Mouse (Mus musculus): ENCODE measurements around the gene Bloc1s3. TPM values are rescaled to one million over a fixed set of nuclear protein-coding genes. Genes with fewer than 3 reads are reported as not detected.

Gene Bloc1s3
- polyA plus RNA-seq, 1 experiment from 2014 or later = 4.8 TPM

DNA sequence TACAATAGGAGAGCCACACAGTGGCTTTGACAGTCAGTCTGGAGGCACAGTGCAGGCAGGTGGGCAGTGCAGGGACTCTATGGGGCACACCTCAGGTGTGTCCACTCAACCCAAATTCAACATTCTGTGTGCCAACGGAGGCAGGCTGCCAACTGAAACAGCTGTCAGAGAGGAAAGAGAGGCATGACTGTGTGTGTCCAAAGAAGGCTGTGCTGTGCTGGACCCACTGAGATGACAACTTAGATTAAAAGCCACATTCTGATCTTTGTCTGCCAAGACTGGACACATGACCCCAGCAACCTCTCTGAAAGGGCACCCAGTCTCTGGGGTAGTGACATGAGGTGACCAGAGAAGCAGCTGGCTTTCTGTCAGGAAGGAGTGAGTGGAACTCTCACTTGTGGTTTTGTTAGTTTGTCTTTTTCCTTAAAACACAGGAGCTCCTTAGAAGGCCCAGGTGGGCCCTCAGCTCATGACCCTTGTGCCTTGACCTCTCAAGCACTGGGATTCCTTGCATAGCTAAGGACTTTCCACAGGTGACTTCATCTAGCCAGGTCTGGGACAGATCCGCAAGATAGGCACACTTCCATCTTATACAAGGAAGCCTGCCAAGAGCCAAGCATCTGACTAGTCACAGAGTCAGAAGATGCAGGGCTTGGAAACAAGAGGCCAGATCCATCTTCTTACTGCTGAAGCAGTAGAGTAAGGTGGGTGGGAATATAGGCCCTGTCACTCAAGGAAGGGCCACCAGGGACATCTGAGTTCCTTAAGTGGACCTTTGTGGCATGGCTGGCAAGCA is 32.8 kb upstream of the Bloc1s3 start:
- Histone ChIP-seq H3K4me2 (replicated peaks) (no peak overlapping the region), H3K9ac (no peak overlapping the region), H3K27ac (no peak overlapping the region), H3K4me3 (no peak overlapping the region), H3K4me1 (peaks cover 35% of the 10 kb centered on the region), H3K9me3 (replicated peaks) (no peaks in the 10 kb centered on the region), H3K27me3 (no peaks in the 10 kb centered on the region), H3K36me3 (0 out of 2 replicates have a peak, but pooled peaks cover 4% of the 10 kb centered on the region)
- ATAC-seq (ENCODE audit: low FRiP score) = no peak
- 91% methylated on average over 2 of the region's 2 CpGs for WGBS

DNA sequence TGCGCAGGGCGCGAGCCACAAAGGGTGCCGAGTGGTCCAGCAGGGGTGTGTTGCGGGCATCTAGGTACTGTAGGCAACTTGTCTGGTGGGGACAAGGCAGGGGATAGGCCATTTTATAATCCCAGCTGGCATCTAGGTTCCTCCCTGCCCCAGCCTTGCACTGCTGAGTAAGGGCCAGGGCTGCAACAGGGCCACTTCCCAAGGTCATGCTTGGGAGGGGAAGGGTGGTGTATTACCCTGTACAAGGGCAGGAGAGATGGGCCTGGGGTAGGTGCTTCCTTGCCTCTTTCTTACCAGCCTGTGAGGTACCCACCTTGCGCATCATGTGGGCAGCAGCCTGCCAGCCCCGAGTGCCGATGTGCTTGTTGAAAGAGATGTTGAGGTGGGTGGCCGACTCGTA is 26.5 kb upstream of the Bloc1s3 start:
- H3K4me2 ChIP-seq (replicated peaks) = no peak overlapping the region
- peaks cover 58% of the 10 kb centered on the region for H3K36me3 ChIP-seq
- no peak overlapping the region for H3K9ac ChIP-seq
- WGBS = 92% methylated on average over 10 of the region's 10 CpGs
- no peaks in the 10 kb centered on the region for H3K4me1 ChIP-seq
- H3K9me3 ChIP-seq (replicated peaks) = no peaks in the 10 kb centered on the region
- ATAC-seq (ENCODE audit: low FRiP score) = no peak
- H3K27ac ChIP-seq = no peak overlapping the region
- no peak overlapping the region for H3K4me3 ChIP-seq
- no peaks in the 10 kb centered on the region for H3K27me3 ChIP-seq

DNA sequence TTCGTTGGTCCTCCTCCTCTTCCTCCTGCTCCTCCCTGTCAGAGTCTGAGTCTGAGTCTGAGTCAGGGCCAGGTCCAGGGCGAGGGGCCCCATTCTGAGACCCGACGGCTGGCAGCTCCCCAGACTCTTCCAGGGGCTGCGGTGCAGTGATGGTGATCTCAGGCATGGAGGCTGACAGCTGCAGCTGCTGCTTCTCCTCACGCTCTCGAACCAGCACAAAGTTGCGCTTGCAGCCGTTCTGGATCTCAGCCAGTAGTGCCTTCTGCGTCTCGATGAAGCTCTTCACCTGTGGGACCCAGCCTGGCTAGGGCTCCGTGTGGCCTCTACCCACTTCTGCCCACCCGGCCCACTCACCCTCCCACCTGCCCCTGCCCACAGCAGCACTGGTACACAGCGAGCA is 24.1 kb upstream of the Bloc1s3 start:
- H3K4me2 ChIP-seq (replicated peaks) = no peak overlapping the region
- H3K27me3 ChIP-seq = no peaks in the 10 kb centered on the region
- no peak overlapping the region for H3K27ac ChIP-seq
- H3K9ac ChIP-seq = no peak overlapping the region
- H3K4me3 ChIP-seq = no peak overlapping the region
- H3K9me3 ChIP-seq (replicated peaks) = no peaks in the 10 kb centered on the region
- no peaks in the 10 kb centered on the region for H3K4me1 ChIP-seq
- WGBS = 92% methylated on average over 14 of the region's 14 CpGs
- no peak; the same call in 1 of the 2 replicates for ATAC-seq (ENCODE audit: low FRiP score)
- peaks cover 67% of the 10 kb centered on the region for H3K36me3 ChIP-seq

DNA sequence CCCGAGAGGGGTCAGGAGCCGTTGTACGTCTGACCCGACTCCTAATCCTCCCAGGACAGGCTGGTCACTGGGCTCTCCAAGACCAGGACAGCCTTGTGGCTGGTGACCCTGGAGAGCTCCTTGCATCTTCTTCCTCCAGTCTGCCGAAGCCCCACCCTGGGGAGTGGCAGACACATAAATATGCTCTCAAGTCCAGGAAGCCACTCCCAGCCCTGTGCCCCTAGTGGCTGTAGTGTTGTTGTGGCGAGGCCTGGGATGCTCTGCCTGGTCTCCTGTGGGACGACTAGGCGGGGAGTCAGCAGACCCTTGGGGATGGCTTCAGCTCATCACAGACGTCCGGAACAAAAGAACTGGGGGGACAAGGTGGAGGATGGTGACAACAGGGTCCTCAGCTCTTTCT is 22.9 kb upstream of the Bloc1s3 start:
- Histone ChIP-seq H3K27ac (no peak overlapping the region), H3K4me2 (replicated peaks) (no peak overlapping the region), H3K36me3 (peaks cover 64% of the 10 kb centered on the region), H3K4me3 (no peak overlapping the region), H3K4me1 (no peaks in the 10 kb centered on the region), H3K9ac (no peak overlapping the region), H3K27me3 (peaks cover 4% of the 10 kb centered on the region), H3K9me3 (replicated peaks) (no peaks in the 10 kb centered on the region)
- no peak for ATAC-seq (ENCODE audit: low FRiP score)
- WGBS = 78% methylated on average over 10 of the region's 10 CpGs

DNA sequence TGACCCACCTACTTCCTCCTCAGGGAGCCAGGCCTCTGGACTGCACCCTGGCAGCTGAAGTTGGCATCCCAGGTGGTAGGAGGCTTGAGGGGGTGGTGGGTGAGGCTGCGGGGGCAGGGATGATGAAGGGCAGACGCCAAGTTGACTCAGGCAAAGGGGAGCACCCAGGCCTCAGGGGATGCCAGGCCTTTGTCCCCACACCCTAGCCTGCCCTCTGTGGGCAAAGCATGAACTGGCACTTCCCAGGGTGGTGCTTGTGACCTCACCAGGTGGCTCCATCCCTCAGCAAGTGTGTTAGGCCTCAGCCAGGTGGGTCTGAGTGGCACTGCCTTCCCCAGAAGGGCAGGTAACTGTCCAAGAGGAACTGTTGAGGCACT is 16.9 kb upstream of the Bloc1s3 start:
- Histone ChIP-seq H3K36me3 (peaks cover 14% of the 10 kb centered on the region), H3K9ac (no peak overlapping the region), H3K4me3 (no peak overlapping the region), H3K4me1 (peaks cover 23% of the 10 kb centered on the region), H3K4me2 (replicated peaks) (no peak overlapping the region), H3K27me3 (peaks cover 64% of the 10 kb centered on the region), H3K9me3 (replicated peaks) (no peaks in the 10 kb centered on the region), H3K27ac (no peak overlapping the region)
- WGBS = 77% methylated on average over 2 of the region's 2 CpGs
- ATAC-seq (ENCODE audit: low FRiP score) = no peak

DNA sequence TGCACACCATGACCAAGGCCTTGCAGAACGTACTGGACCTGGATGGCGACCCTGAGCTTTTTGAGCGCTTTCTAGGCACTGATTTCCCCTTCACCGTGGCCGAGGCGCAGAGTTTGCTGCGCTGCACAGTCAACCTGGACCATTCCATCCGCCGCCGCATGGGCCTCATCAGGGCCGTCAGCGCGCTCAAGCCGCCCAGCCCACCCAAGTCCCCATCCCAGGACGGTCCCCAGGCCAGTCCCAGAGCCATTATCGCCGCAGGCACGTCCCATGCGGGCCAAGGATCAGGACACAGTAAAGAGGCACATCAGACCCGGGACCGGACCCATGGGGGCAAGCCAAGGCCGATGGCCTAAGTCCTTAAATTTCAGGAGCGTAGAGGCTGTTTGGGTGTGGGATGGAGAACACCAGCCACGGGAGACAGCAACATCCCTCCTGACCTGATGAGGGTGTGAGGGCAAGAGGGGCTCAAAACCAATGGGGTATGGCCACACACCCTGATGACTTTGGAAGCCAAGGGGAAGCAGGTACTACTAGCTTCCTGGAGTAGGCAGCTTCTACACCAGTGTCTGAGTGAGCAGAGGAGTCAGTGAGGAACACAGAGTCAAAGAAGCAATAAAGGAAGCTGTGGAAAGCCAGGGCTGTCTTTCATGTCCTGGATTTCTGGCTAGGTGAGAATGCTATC is 16.4 kb upstream of the Bloc1s3 start:
- peak overlapping the region; percentile 37 for H3K4me3 ChIP-seq
- ATAC-seq (ENCODE audit: low FRiP score) = peak; percentile 42
- H3K9ac ChIP-seq = peak overlapping the region; percentile 49
- H3K36me3 ChIP-seq = peaks cover 9% of the 10 kb centered on the region; the same call in 1 of the 2 replicates
- H3K4me1 ChIP-seq = peaks cover 29% of the 10 kb centered on the region
- WGBS = 14% methylated on average over 24 of the region's 24 CpGs
- peaks cover 69% of the 10 kb centered on the region for H3K27me3 ChIP-seq
- peak overlapping the region; percentile 84 for H3K4me2 ChIP-seq (replicated peaks)
- H3K27ac ChIP-seq = no peak overlapping the region
- no peaks in the 10 kb centered on the region for H3K9me3 ChIP-seq (replicated peaks)

DNA sequence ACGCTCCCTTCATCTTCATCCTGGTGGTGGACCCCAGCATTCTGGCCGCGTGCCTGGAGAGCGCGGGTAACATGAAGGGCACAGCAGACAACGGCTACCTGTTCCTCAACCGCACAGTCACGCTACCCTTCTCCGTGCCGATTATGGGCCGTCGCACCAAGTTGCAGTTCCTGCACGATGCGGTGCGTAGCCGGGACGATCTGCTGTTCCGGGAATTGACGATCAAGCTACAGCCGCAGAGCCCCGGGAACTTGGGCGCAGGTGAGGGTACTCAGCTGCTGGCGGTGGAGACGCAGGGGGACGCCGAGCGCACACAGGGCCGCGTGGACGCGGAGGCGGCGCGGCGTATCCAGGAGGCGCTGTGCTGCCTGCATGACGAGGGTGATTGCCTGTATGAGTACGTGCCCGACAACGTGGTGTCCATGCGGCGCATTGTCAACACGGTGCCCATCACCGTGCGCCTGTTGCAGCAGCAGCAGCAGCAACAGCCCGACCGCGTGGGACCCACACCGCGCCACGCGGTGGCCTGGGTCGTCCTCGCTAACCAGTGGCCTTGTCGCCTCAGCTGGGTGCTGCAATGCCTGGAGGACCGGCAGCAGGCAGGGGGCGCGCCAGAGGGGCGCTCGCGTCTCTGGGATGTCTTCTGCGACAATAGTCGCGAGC is 15.7 kb upstream of the Bloc1s3 start:
- H3K9me3 ChIP-seq (replicated peaks) = no peaks in the 10 kb centered on the region
- H3K27me3 ChIP-seq = peaks cover 76% of the 10 kb centered on the region
- WGBS = 2% methylated on average over 64 of the region's 64 CpGs
- H3K4me1 ChIP-seq = peaks cover 30% of the 10 kb centered on the region
- H3K27ac ChIP-seq = no peak overlapping the region
- 0 out of 2 replicates have a peak, but pooled peaks cover 3% of the 10 kb centered on the region for H3K36me3 ChIP-seq
- H3K4me3 ChIP-seq = peak overlapping the region; percentile 37
- peak overlapping the region; percentile 84 for H3K4me2 ChIP-seq (replicated peaks)
- peak; percentile 63 for ATAC-seq (ENCODE audit: low FRiP score)
- H3K9ac ChIP-seq = peak overlapping the region; percentile 49

DNA sequence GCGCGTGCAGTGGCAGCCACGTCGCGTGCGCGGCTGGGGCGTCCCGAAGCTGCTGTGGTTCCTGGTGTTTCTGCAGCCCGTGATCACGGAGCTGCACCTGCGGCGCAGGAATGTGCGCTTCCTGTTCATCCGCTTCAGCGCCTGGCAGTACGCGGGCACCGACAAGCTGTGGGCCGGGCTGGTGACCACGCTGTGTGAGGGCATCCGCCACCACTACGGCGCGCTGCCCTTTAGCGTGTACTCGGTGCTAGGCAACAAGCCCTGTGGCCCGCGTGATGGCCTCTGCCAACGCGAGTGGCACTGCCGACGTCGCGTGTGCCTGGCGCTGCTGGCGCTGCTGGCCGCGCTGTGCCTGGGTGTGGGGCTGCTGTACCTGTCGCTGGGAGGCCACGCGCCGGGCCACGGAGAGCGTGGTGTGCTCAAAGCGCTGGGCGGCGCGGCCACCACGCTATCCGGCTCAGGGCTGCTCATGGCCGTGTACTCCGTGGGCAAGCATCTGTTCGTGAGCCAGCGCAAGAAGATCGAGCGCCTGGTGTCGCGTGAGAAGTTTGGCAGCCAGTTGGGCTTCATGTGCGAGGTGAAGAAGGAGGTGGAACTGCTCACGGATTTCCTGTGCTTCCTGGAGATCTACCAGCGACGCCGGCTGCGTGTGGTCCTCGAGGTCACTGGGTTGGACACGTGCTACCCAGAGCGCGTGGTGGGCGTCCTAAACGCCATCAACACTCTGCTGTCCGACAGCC is 15.0 kb upstream of the Bloc1s3 start:
- no peak overlapping the region for H3K27ac ChIP-seq
- 13% methylated on average over 72 of the region's 72 CpGs for WGBS
- H3K9me3 ChIP-seq (replicated peaks) = no peaks in the 10 kb centered on the region
- peak overlapping the region; percentile 37 for H3K4me3 ChIP-seq
- peak overlapping the region; percentile 84 for H3K4me2 ChIP-seq (replicated peaks)
- H3K36me3 ChIP-seq = 0 out of 2 replicates have a peak, but pooled peaks cover 1% of the 10 kb centered on the region
- H3K9ac ChIP-seq = 0 out of 2 replicates have a peak overlapping the region, but pooled peaks have one; percentile 23
- ATAC-seq (ENCODE audit: low FRiP score) = no peak
- H3K27me3 ChIP-seq = peaks cover 83% of the 10 kb centered on the region
- H3K4me1 ChIP-seq = peaks cover 30% of the 10 kb centered on the region

DNA sequence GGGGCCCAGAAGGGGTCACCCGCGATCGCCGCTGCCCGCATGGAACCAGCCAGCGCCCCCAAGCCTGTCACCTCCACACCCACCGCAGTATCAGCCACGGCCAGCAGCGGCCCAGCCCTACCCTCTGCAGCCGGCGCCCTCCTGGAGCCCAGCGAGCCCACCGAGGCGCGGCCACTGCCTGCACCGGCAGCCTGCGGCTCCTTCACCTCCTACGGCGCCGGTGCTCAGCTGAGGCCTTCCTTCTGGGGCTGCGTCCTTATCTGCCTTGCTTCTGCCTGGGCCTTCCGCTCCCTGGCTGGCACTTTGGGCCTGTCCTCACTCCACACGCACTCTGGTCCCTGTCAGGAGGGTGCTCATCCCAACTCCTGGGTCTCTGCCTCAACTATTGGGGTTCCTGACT is 11.9 kb upstream of the Bloc1s3 start:
- Histone ChIP-seq H3K27ac (no peak overlapping the region), H3K27me3 (peaks cover 97% of the 10 kb centered on the region), H3K9ac (peak overlapping the region; percentile 50), H3K4me1 (peaks cover 34% of the 10 kb centered on the region), H3K4me2 (replicated peaks) (peak overlapping the region; percentile 47), H3K9me3 (replicated peaks) (no peaks in the 10 kb centered on the region), H3K4me3 (peak overlapping the region; percentile 28), H3K36me3 (no peaks in the 10 kb centered on the region)
- WGBS = 6% methylated on average over 23 of the region's 23 CpGs
- ATAC-seq (ENCODE audit: low FRiP score) = no peak

DNA sequence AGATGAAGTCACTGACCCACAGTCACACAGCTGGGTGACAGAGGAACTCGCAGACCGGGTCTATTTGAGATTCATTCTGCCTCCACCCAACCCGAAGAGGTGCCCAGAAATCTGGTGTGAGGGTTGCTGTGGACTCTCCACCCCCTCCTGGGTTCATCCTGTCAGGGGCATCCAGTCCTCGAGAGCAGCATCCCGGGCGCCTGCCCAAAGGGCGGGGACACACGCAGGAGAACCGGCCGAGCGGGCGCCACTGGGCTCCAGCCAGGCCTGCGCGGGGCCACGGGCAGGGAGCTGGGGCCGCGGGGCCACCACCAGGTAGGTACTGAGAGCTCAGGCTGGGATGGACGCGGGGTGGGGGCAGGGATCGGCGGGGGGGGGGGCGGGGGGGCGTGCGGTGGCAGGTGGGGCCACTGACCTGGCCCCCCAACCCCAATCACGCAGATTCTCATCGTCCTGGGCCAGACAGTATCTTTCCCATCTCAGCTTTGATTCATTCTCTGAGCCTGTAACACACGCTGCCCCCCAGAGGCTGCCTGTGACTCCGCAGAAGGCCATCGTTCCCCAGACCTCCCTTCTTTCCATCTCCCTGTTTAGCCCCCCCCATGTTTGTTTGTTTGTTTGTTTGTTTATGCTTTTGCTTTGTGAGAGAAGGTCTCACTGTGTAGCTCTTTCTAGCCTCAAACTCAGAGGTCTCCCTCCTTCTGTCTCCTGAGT is 9.6 kb upstream of the Bloc1s3 start, which contains the start of gene Nkpd1:
Gene Nkpd1, plus strand, starts transcription at position 187 of the 714 bp plus-strand sequence.
- Histone ChIP-seq H3K27ac (no peak within 1 kb of the TSS), H3K4me1 (peaks cover 15% of the 10 kb centered on the region), H3K36me3 (no peaks in the 10 kb centered on the region), H3K9ac (peak within 1 kb of the TSS; percentile 65), H3K27me3 (peaks cover 75% of the 10 kb centered on the region), H3K9me3 (replicated peaks) (no peaks in the 10 kb centered on the region), H3K4me3 (peak within 1 kb of the TSS; percentile 19), H3K4me2 (replicated peaks) (peak within 1 kb of the TSS; percentile 59)
- no peak for ATAC-seq (ENCODE audit: low FRiP score)
- WGBS = 5% methylated on average over 22 of the region's 29 CpGs

DNA sequence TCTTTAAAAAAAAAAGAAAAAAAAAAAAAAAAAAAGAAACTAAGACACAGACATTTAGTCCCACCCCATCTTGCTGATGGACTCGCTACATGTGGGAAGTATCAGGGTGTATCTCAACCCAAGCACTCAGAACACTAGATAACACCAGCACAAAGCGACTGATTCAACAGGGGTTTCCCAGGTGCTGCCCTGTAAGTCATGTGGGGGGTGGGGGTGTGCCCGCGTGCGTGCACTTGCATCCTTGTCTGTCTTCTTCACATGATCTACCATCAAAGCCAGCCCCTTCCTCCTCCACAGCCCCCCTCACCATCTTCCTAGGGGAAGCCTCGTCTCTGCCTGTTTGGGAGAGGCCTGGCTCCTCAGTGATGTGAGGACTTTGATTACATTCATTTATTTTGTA is 4.2 kb upstream of the Bloc1s3 start:
- Histone ChIP-seq H3K4me1 (peaks cover 16% of the 10 kb centered on the region), H3K9ac (no peak overlapping the region), H3K9me3 (replicated peaks) (no peaks in the 10 kb centered on the region), H3K27me3 (peaks cover 20% of the 10 kb centered on the region), H3K36me3 (no peaks in the 10 kb centered on the region), H3K4me3 (no peak overlapping the region), H3K27ac (no peak overlapping the region), H3K4me2 (replicated peaks) (no peak overlapping the region)
- 81% methylated on average over 6 of the region's 6 CpGs for WGBS
- ATAC-seq (ENCODE audit: low FRiP score) = no peak
